Mouse (Mus musculus): ENCODE measurements around the gene Vmn1r213. TPM values are rescaled to one million over a fixed set of nuclear protein-coding genes. Genes with fewer than 3 reads are reported as not detected.

Vmn1r213 gene
- polyA plus RNA-seq (2014; fragmentation: Nextera tagmentation; extraction: Ambion mirVana) = not detected in 2 replicates

DNA sequence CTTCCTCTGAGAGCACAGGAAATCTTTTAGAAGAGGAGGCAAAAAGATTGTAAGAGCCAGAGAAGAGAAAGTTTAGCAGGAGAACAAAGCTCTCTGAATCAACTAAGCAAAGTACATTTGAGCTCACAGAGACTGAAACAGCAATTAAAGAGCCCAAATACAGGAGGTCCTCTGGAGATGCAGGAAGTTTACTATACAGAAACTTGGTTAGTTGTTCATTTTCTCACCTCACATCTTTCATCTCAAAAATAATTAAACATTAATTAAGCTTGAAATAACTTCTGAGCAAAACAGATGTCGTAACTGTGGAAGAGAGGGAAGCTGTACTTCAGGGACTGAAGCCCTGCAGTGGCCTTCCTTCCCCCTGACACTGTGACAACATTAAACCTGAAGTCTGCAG lies at the start of gene Vmn1r213:
Vmn1r213 (plus strand) TSS at position 301 of the 400 bp plus-strand sequence.
- Histone ChIP-seq H3K9ac (ENCODE audit: low read length) (no peak within 1 kb of the TSS), H3K27me3 (replicated peaks; ENCODE audit: control insufficient read depth, insufficient read depth, low read length) (no peaks in the 10 kb centered on the region), H3K27ac (ENCODE audit: low read depth) (no peak within 1 kb of the TSS), H3K36me3 (ENCODE audit: control insufficient read depth, insufficient read depth, low read length) (no peaks in the 10 kb centered on the region), H3K9me3 (ENCODE audit: control insufficient read depth, low read length) (no peaks in the 10 kb centered on the region), H3K4me1 (replicated peaks; ENCODE audit: control insufficient read depth, insufficient read depth, low read length) (no peaks in the 10 kb centered on the region), H3K4me3 (ENCODE audit: low read depth, low read length) (no peak within 1 kb of the TSS), H3K4me2 (ENCODE audit: low read length) (no peak within 1 kb of the TSS)
- ATAC-seq (replicated peaks; ENCODE audit: low FRiP score, low TSS enrichment, low read depth) (no peak), DNase-seq (ENCODE audit: low spot score) (no peak)
- WGBS = 71% methylated on average over 1 of the region's 1 CpGs

GRCm38 (mm10) chr13:22990214-22990891 lies 17.1 kb upstream of the Vmn1r213 start:
- WGBS = 90% methylated on average over 11 of the region's 11 CpGs

GRCm38 (mm10) chr13:22992178-22992700 lies 15.2 kb upstream of the Vmn1r213 start:
- Histone ChIP-seq H3K4me1 (replicated peaks; ENCODE audit: control insufficient read depth, insufficient read depth, low read length) (no peaks in the 10 kb centered on the region), H3K27ac (ENCODE audit: low read depth) (no peak overlapping the region), H3K4me2 (ENCODE audit: low read length) (no peak overlapping the region), H3K27me3 (replicated peaks; ENCODE audit: control insufficient read depth, insufficient read depth, low read length) (no peaks in the 10 kb centered on the region), H3K36me3 (ENCODE audit: control insufficient read depth, insufficient read depth, low read length) (no peaks in the 10 kb centered on the region), H3K9ac (ENCODE audit: low read length) (no peak overlapping the region), H3K4me3 (ENCODE audit: low read depth, low read length) (no peak overlapping the region), H3K9me3 (ENCODE audit: control insufficient read depth, low read length) (no peaks in the 10 kb centered on the region)
- 35% methylated on average over 1 of the region's 1 CpGs for WGBS
- ATAC-seq (replicated peaks; ENCODE audit: low FRiP score, low TSS enrichment, low read depth) (no peak), DNase-seq (ENCODE audit: low spot score) (no peak)

More at GRCm38 (mm10) chr13:22990214-22990891, 17.1 kb upstream of the Vmn1r213 start:
- Histone ChIP-seq H3K4me2 (ENCODE audit: low read length) (no peak overlapping the region), H3K27ac (ENCODE audit: low read depth) (no peak overlapping the region), H3K27me3 (replicated peaks; ENCODE audit: control insufficient read depth, insufficient read depth, low read length) (no peaks in the 10 kb centered on the region), H3K9me3 (ENCODE audit: control insufficient read depth, low read length) (no peaks in the 10 kb centered on the region), H3K36me3 (ENCODE audit: control insufficient read depth, insufficient read depth, low read length) (no peaks in the 10 kb centered on the region), H3K4me1 (replicated peaks; ENCODE audit: control insufficient read depth, insufficient read depth, low read length) (no peaks in the 10 kb centered on the region), H3K4me3 (ENCODE audit: low read depth, low read length) (no peak overlapping the region), H3K9ac (ENCODE audit: low read length) (no peak overlapping the region)
- no peak for ATAC-seq (replicated peaks; ENCODE audit: low FRiP score, low TSS enrichment, low read depth)
- DNase-seq (ENCODE audit: low spot score) = no peak

- WGBS = 60% methylated on average over 2 of the region's 2 CpGs
- no peak for DNase-seq (ENCODE audit: low spot score)
- no peak overlapping the region for H3K4me2 ChIP-seq (ENCODE audit: low read length)
- H3K9me3 ChIP-seq (ENCODE audit: control insufficient read depth, low read length) = no peaks in the 10 kb centered on the region
- no peaks in the 10 kb centered on the region for H3K27me3 ChIP-seq (replicated peaks; ENCODE audit: control insufficient read depth, insufficient read depth, low read length)
- H3K27ac ChIP-seq (ENCODE audit: low read depth) = no peak overlapping the region
- H3K4me3 ChIP-seq (ENCODE audit: low read depth, low read length) = no peak overlapping the region
- H3K9ac ChIP-seq (ENCODE audit: low read length) = no peak overlapping the region
- ATAC-seq (replicated peaks; ENCODE audit: low FRiP score, low TSS enrichment, low read depth) = no peak
- no peaks in the 10 kb centered on the region for H3K4me1 ChIP-seq (replicated peaks; ENCODE audit: control insufficient read depth, insufficient read depth, low read length)
- no peaks in the 10 kb centered on the region for H3K36me3 ChIP-seq (ENCODE audit: control insufficient read depth, insufficient read depth, low read length)
Observed at GRCm38 (mm10) chr13:22992721-22993120, 14.7 kb upstream of the Vmn1r213 start.

- no peaks in the 10 kb centered on the region for H3K4me1 ChIP-seq (replicated peaks; ENCODE audit: control insufficient read depth, insufficient read depth, low read length)
- H3K36me3 ChIP-seq (ENCODE audit: control insufficient read depth, insufficient read depth, low read length) = no peaks in the 10 kb centered on the region
- H3K4me2 ChIP-seq (ENCODE audit: low read length) = no peak overlapping the region
- H3K27me3 ChIP-seq (replicated peaks; ENCODE audit: control insufficient read depth, insufficient read depth, low read length) = no peaks in the 10 kb centered on the region
- ATAC-seq (replicated peaks; ENCODE audit: low FRiP score, low TSS enrichment, low read depth) = no peak
- DNase-seq (ENCODE audit: low spot score) = no peak
- H3K9me3 ChIP-seq (ENCODE audit: control insufficient read depth, low read length) = no peaks in the 10 kb centered on the region
- no peak overlapping the region for H3K4me3 ChIP-seq (ENCODE audit: low read depth, low read length)
- no peak overlapping the region for H3K9ac ChIP-seq (ENCODE audit: low read length)
- no peak overlapping the region for H3K27ac ChIP-seq (ENCODE audit: low read depth)
Observed at GRCm38 (mm10) chr13:23018158-23018557, 10.7 kb downstream of the Vmn1r213 start.

DNA sequence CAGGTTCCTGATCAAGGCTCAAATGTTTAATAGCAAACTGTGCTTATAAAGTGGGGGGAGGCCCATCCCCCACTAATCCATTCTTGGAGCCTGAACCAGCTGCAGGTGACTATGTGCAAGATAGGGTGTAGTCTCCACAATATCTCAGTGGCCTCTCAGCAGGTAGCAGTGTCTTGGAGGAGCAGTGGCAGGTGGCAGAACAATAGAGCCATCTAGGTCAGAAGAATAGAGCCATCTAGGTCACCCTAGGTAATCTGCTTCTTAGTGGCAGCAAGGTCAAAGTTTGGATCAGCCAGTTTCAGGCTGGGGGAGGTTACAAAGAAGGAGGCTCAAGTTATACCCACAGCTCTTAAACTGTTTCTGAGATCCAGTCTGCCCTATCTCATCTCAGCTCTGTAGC lies 17.4 kb downstream of the Vmn1r213 start:
- Histone ChIP-seq H3K27ac (ENCODE audit: low read depth) (no peak overlapping the region), H3K4me1 (replicated peaks; ENCODE audit: control insufficient read depth, insufficient read depth, low read length) (no peaks in the 10 kb centered on the region), H3K36me3 (ENCODE audit: control insufficient read depth, insufficient read depth, low read length) (no peaks in the 10 kb centered on the region), H3K4me3 (ENCODE audit: low read depth, low read length) (no peak overlapping the region), H3K27me3 (replicated peaks; ENCODE audit: control insufficient read depth, insufficient read depth, low read length) (no peaks in the 10 kb centered on the region), H3K9ac (ENCODE audit: low read length) (no peak overlapping the region), H3K4me2 (ENCODE audit: low read length) (no peak overlapping the region), H3K9me3 (ENCODE audit: control insufficient read depth, low read length) (no peaks in the 10 kb centered on the region)
- ATAC-seq (replicated peaks; ENCODE audit: low FRiP score, low TSS enrichment, low read depth) (no peak), DNase-seq (ENCODE audit: low spot score) (no peak)

GRCm38 (mm10) chr13:23030118-23030517 lies 22.7 kb downstream of the Vmn1r213 start, which contains the start of gene Vmn1r214:
Gene Vmn1r214, plus strand, starts transcription at chr13:23030418.
- DNase-seq (ENCODE audit: low spot score) = no peak
- ATAC-seq (replicated peaks; ENCODE audit: low FRiP score, low TSS enrichment, low read depth) = no peak
- WGBS = 92% methylated on average over 3 of the region's 3 CpGs
- no peaks in the 10 kb centered on the region for H3K27me3 ChIP-seq (replicated peaks; ENCODE audit: control insufficient read depth, insufficient read depth, low read length)
- no peak within 1 kb of the TSS for H3K4me3 ChIP-seq (ENCODE audit: low read depth, low read length)
- H3K4me1 ChIP-seq (replicated peaks; ENCODE audit: control insufficient read depth, insufficient read depth, low read length) = no peaks in the 10 kb centered on the region
- no peak within 1 kb of the TSS for H3K27ac ChIP-seq (ENCODE audit: low read depth)
- no peak within 1 kb of the TSS for H3K9ac ChIP-seq (ENCODE audit: low read length)
- H3K4me2 ChIP-seq (ENCODE audit: low read length) = no peak within 1 kb of the TSS
- no peaks in the 10 kb centered on the region for H3K9me3 ChIP-seq (ENCODE audit: control insufficient read depth, low read length)
- H3K36me3 ChIP-seq (ENCODE audit: control insufficient read depth, insufficient read depth, low read length) = no peaks in the 10 kb centered on the region

GRCm38 (mm10) chr13:23057778-23058177 lies 50.3 kb downstream of the Vmn1r213 start:
- no peak overlapping the region for H3K9ac ChIP-seq (ENCODE audit: low read length)
- H3K4me1 ChIP-seq (replicated peaks; ENCODE audit: control insufficient read depth, insufficient read depth, low read length) = no peaks in the 10 kb centered on the region
- no peaks in the 10 kb centered on the region for H3K9me3 ChIP-seq (ENCODE audit: control insufficient read depth, low read length)
- DNase-seq (ENCODE audit: low spot score) = no peak
- H3K4me3 ChIP-seq (ENCODE audit: low read depth, low read length) = no peak overlapping the region
- no peaks in the 10 kb centered on the region for H3K27me3 ChIP-seq (replicated peaks; ENCODE audit: control insufficient read depth, insufficient read depth, low read length)
- H3K27ac ChIP-seq (ENCODE audit: low read depth) = no peak overlapping the region
- 46% methylated on average over 1 of the region's 1 CpGs for WGBS
- H3K36me3 ChIP-seq (ENCODE audit: control insufficient read depth, insufficient read depth, low read length) = no peaks in the 10 kb centered on the region
- no peak overlapping the region for H3K4me2 ChIP-seq (ENCODE audit: low read length)
- no peak for ATAC-seq (replicated peaks; ENCODE audit: low FRiP score, low TSS enrichment, low read depth)

Data from intestine, embryonic 14.5 days (tissue).